ENCODE assay signal across 9 mouse cellular contexts in genomic region chr2:52471545-52472291, GRCm38 (mm10). TPM values are rescaled to one million over a fixed set of nuclear protein-coding genes. Genes with fewer than 3 reads are reported as not detected.
DNase-seq lines count a peak whose midpoint lies in the region; ATAC-seq lines count a peak whose summit lies in the region.
"Had no signal": no experiment of that assay in that cellular context is flagged by ENCODE, and none has a peak within 500 bp of the region (broad histone marks: within the 10 kb centered on the region; RNA-seq: fewer than 3 reads in every experiment).

No protein-coding gene starts in this region.

- H3K9ac ChIP-seq in limb, embryonic 12.5 days (replicated peaks): no peak overlapping the region
- no peak overlapping the region for H3K9ac ChIP-seq in kidney, embryonic 15.5 days

- no peak overlapping the region for H3K4me3 ChIP-seq in limb, embryonic 12.5 days (replicated peaks)
- no peak overlapping the region for H3K4me3 ChIP-seq in kidney, embryonic 15.5 days (replicated peaks)

- 0 out of 2 replicates have a peak, but pooled peaks cover 7% of the 10 kb centered on the region for H3K27me3 ChIP-seq in limb, embryonic 12.5 days
- no peaks in the 10 kb centered on the region for H3K27me3 ChIP-seq in kidney, embryonic 15.5 days

- peak; percentile 87 for ATAC-seq in limb, embryonic 12.5 days (ENCODE audit: insufficient number of reproducible peaks, insufficient read depth, low FRiP score, low TSS enrichment, low read depth)
- no peak for ATAC-seq in kidney, embryonic 15.5 days (replicated peaks; ENCODE audit: low FRiP score)
- ATAC-seq: CD4-positive, CD25-positive, alpha-beta regulatory T cell, adult 4 months had no signal

- H3K36me3 ChIP-seq in limb, embryonic 12.5 days: no peaks in the 10 kb centered on the region
- H3K36me3 ChIP-seq in kidney, embryonic 15.5 days: no peaks in the 10 kb centered on the region

- H3K27ac ChIP-seq in limb, embryonic 12.5 days: peak overlapping the region; percentile 41
- H3K27ac ChIP-seq in kidney, embryonic 15.5 days: no peak overlapping the region

- H3K4me1 ChIP-seq in limb, embryonic 12.5 days (replicated peaks): peaks cover 11% of the 10 kb centered on the region; the same call in 1 of the 2 replicates
- H3K4me1 ChIP-seq in kidney, embryonic 15.5 days: peaks cover 7% of the 10 kb centered on the region; the same call in 1 of the 2 replicates

- no peaks in the 10 kb centered on the region for H3K9me3 ChIP-seq in limb, embryonic 12.5 days
- H3K9me3 ChIP-seq in kidney, embryonic 15.5 days (replicated peaks): no peaks in the 10 kb centered on the region

- H3K4me2 ChIP-seq in limb, embryonic 12.5 days: no peak overlapping the region
- no peak overlapping the region for H3K4me2 ChIP-seq in kidney, embryonic 15.5 days

- peak; percentile 46 to 48 for DNase-seq in cerebellum, adult 18-20 months
- DNase-seq in cerebellum, adult 8-10 months: no peak
- peak; percentile 55 for DNase-seq in 3T3-L1 (ENCODE audit: low read depth, low spot score)
- peak; percentile 64 for DNase-seq in embryo, embryonic 10.5 days (ENCODE audit: low spot score)
- DNase-seq in thymus, adult 18-20 months: no peak
- DNase-seq in frontal cortex, postnatal 25 days (ENCODE audit: low spot score in 2 of 2): no peak

- WGBS in limb, embryonic 12.5 days: 15% methylated on average over 4 of the region's 4 CpGs
- WGBS in kidney, embryonic 15.5 days: 25% methylated on average over 4 of the region's 4 CpGs

RNA-seq across cellular contexts. Expression of gene Arl5a, which starts 47.0 kb away (rescaled TPM):
- 62.9 and 71.7 TPM in 2 replicates for polyA plus RNA-seq in limb, embryonic 12.5 days (2016; fragmentation: Nextera tagmentation; extraction: Ambion mirVana)
- 45.8 TPM in 2 replicates for polyA plus RNA-seq in kidney, embryonic 15.5 days (2015; fragmentation: Nextera tagmentation; extraction: Ambion mirVana)

Comparison
In these comparisons a context has a peak if more than half of its experiments do, and no peak if none do; other contexts are left out.
1. DNase-seq: peak in cerebellum, adult 18-20 months (2 of 2), 3T3-L1 (single experiment) and embryo, embryonic 10.5 days (single experiment); none in cerebellum, adult 8-10 months (single experiment), thymus, adult 18-20 months (0 of 2) and frontal cortex, postnatal 25 days (0 of 2).